Mouse (Mus musculus): Measurements from ENCODE around the gene Cep170b. TPM values are rescaled to one million over a fixed set of nuclear protein-coding genes. Genes with fewer than 3 reads are reported as not detected.

The Cep170b gene
- polyA plus RNA-seq, 1 experiment from 2014 or later: 5.3 TPM

- H3K4me2 ChIP-seq (ENCODE audit: low read depth, low read length): no peak overlapping the region
- WGBS: 85% methylated on average over 5 of the region's 5 CpGs
Observed at GRCm38 (mm10) chr12:112794998-112795397, 74.7 kb downstream of the Cep170b start.

GRCm38 (mm10) chr12:112795466-112796104 lies 75.3 kb downstream of the Cep170b start:
- Histone ChIP-seq H3K27ac (replicated peaks; ENCODE audit: low read depth, low read length) (no peak overlapping the region), H3K9ac (replicated peaks; ENCODE audit: low read length) (no peak overlapping the region), H3K4me2 (ENCODE audit: low read depth, low read length) (no peak overlapping the region), H3K4me3 (ENCODE audit: low read depth, low read length) (no peak overlapping the region), H3K36me3 (replicated peaks; ENCODE audit: control insufficient read depth, insufficient read depth, low read depth, low read length) (no peaks in the 10 kb centered on the region), H3K4me1 (ENCODE audit: control insufficient read depth, insufficient read depth, low read length) (no peaks in the 10 kb centered on the region; the same call in 1 of the 2 replicates), H3K27me3 (ENCODE audit: control insufficient read depth, insufficient read depth, low read length) (no peaks in the 10 kb centered on the region), H3K9me3 (replicated peaks; ENCODE audit: control insufficient read depth, low read length) (no peaks in the 10 kb centered on the region)
- WGBS: 64% methylated on average over 18 of the region's 18 CpGs
- no peak for DNase-seq (ENCODE audit: low spot score)
- no peak for ATAC-seq (replicated peaks; ENCODE audit: insufficient number of reproducible peaks, low FRiP score, low TSS enrichment, low read depth)

More at GRCm38 (mm10) chr12:112794998-112795397, 74.7 kb downstream of the Cep170b start:
- no peaks in the 10 kb centered on the region for H3K36me3 ChIP-seq (replicated peaks; ENCODE audit: control insufficient read depth, insufficient read depth, low read depth, low read length)
- ATAC-seq (replicated peaks; ENCODE audit: insufficient number of reproducible peaks, low FRiP score, low TSS enrichment, low read depth) (no peak), DNase-seq (ENCODE audit: low spot score) (no peak)
- H3K4me3 ChIP-seq (ENCODE audit: low read depth, low read length): no peak overlapping the region
- H3K4me1 ChIP-seq (ENCODE audit: control insufficient read depth, insufficient read depth, low read length): no peaks in the 10 kb centered on the region; the same call in 1 of the 2 replicates
- 0 out of 2 replicates have a peak overlapping the region, but pooled peaks have one; percentile 8 for H3K27ac ChIP-seq (replicated peaks; ENCODE audit: low read depth, low read length)
- H3K27me3 ChIP-seq (ENCODE audit: control insufficient read depth, insufficient read depth, low read length): no peaks in the 10 kb centered on the region
- no peaks in the 10 kb centered on the region for H3K9me3 ChIP-seq (replicated peaks; ENCODE audit: control insufficient read depth, low read length)
- no peak overlapping the region for H3K9ac ChIP-seq (replicated peaks; ENCODE audit: low read length)

Small RNAs within 50 kb of the gene (microRNA-seq; reads per million reads assigned to microRNA genes)
- not detected for gene Mir6940 (ENCODE audit: borderline number of aligned reads)

Other genes starting within 250 kb of the Cep170b start
- not detected in 2 replicates for gene A530016L24Rik, start 231.0 kb upstream of the Cep170b start, polyA plus RNA-seq (2014; fragmentation: Nextera tagmentation; extraction: Ambion mirVana)
- gene Tmem179, start 203.7 kb upstream of the Cep170b start, polyA plus RNA-seq (2014; fragmentation: Nextera tagmentation; extraction: Ambion mirVana): 1.4 and 1.9 TPM in 2 replicates
- gene Inf2, start 131.7 kb upstream of the Cep170b start, polyA plus RNA-seq (2014; fragmentation: Nextera tagmentation; extraction: Ambion mirVana): 1.6 and 1.9 TPM in 2 replicates
- gene Adssl1, start 100.4 kb upstream of the Cep170b start, polyA plus RNA-seq (2014; fragmentation: Nextera tagmentation; extraction: Ambion mirVana): 4.0 and 4.2 TPM in 2 replicates
- gene Siva1, start 75.8 kb upstream of the Cep170b start, polyA plus RNA-seq (2014; fragmentation: Nextera tagmentation; extraction: Ambion mirVana): 222 and 241 TPM in 2 replicates
- gene Akt1, start 45.6 kb upstream of the Cep170b start, polyA plus RNA-seq (2014; fragmentation: Nextera tagmentation; extraction: Ambion mirVana): 68.3 and 99.2 TPM in 2 replicates
- 2.3 and 2.6 TPM in 2 replicates for gene Zbtb42, start 41.6 kb upstream of the Cep170b start, polyA plus RNA-seq (2014; fragmentation: Nextera tagmentation; extraction: Ambion mirVana)
- 3.4 and 6.5 TPM in 2 replicates for gene Pld4, start 40.2 kb downstream of the Cep170b start, polyA plus RNA-seq (2014; fragmentation: Nextera tagmentation; extraction: Ambion mirVana)
- 0.13 and 0.18 TPM in 2 replicates for gene Ahnak2, start 82.2 kb downstream of the Cep170b start, polyA plus RNA-seq (2014; fragmentation: Nextera tagmentation; extraction: Ambion mirVana)
- 8.3 and 9.5 TPM in 2 replicates for gene Clba1, start 88.5 kb downstream of the Cep170b start, polyA plus RNA-seq (2014; fragmentation: Nextera tagmentation; extraction: Ambion mirVana)
- 175 and 179 TPM in 2 replicates for gene Cdca4, start 109.0 kb downstream of the Cep170b start, polyA plus RNA-seq (2014; fragmentation: Nextera tagmentation; extraction: Ambion mirVana)
- gene Gpr132, start 147.8 kb downstream of the Cep170b start, polyA plus RNA-seq (2014; fragmentation: Nextera tagmentation; extraction: Ambion mirVana): 0.15 TPM in 1 of 2 replicates, not detected in the other
- gene Jag2, start 209.3 kb downstream of the Cep170b start, polyA plus RNA-seq (2014; fragmentation: Nextera tagmentation; extraction: Ambion mirVana): 3.5 and 5.7 TPM in 2 replicates
- 75.8 and 83.4 TPM in 2 replicates for gene Nudt14, start 221.7 kb downstream of the Cep170b start, polyA plus RNA-seq (2014; fragmentation: Nextera tagmentation; extraction: Ambion mirVana)

All from embryonic facial prominence, embryonic 11.5 days (tissue).